Mouse (Mus musculus) embryonic facial prominence, embryonic 13.5 days (tissue): ENCODE measurements around the gene Map3k12. TPM values are rescaled to one million over a fixed set of nuclear protein-coding genes. Genes with fewer than 3 reads are reported as not detected.

Experiments used
- ATAC-seq: fragments of 200-750 bp; cut with Nextera tagmentation; 2 replicates; pipeline ENCODE4 v1.8.0; 2017; ENCODE audit warnings: low read depth; ENCODE audit not compliant: insufficient number of reproducible peaks, insufficient read depth, low FRiP score, low TSS enrichment
- H3K27ac ChIP-seq: fragments of 300-500 bp; sonication (generic); 2 replicates; pipeline ENCODE4 v1.5.1; 2015; ENCODE audit warnings: moderate library complexity, mild to moderate bottlenecking, inconsistent platforms
- H3K27me3 ChIP-seq: fragments of 300-500 bp; sonication (generic); 2 replicates; pipeline ENCODE4 v1.6.1; 2015; ENCODE audit warnings: mild to moderate bottlenecking, inconsistent platforms
- H3K36me3 ChIP-seq: fragments of 300-500 bp; sonication (generic); 2 replicates; pipeline ENCODE4 v1.6.1; 2015; ENCODE audit warnings: mild to moderate bottlenecking, inconsistent platforms
- H3K4me1 ChIP-seq: fragments of 300-500 bp; sonication (generic); 2 replicates; pipeline ENCODE4 v1.6.1; 2015; ENCODE audit warnings: inconsistent platforms
- H3K4me2 ChIP-seq: fragments of 300-500 bp; sonication (generic); 2 replicates; pipeline ENCODE4 v1.6.1; 2015; ENCODE audit warnings: moderate library complexity, mild to moderate bottlenecking, inconsistent platforms
- H3K4me3 ChIP-seq: fragments of 300-500 bp; sonication (generic); 2 replicates; pipeline ENCODE4 v1.5.1; 2015; ENCODE audit warnings: mild to moderate bottlenecking, inconsistent platforms
- H3K9ac ChIP-seq: fragments of 300-500 bp; sonication (generic); 2 replicates; pipeline ENCODE4 v1.6.1; 2015; ENCODE audit warnings: mild to moderate bottlenecking, inconsistent platforms
- H3K9me3 ChIP-seq: fragments of 300-500 bp; sonication (generic); 2 replicates; pipeline ENCODE4 v1.6.1; 2016; ENCODE audit warnings: inconsistent platforms
- WGBS: fragments of 180-500 bp; shearing (Covaris S2); methylation state at CpG from one replicate; pipeline ENCODE4 v1.1.7; 2015; ENCODE audit warnings: mixed read lengths; 5-methylcytosine and 5-hydroxymethylcytosine counted together
- polyA plus RNA-seq: library from polyadenylated mRNA; unstranded; fragments of >200 nt; fragmentation: Nextera tagmentation; extraction: Ambion mirVana; gene quantifications from 2 replicates; pipeline ENCODE4 v1.2.1, GENCODE M21; 2015

Gene Map3k12
- polyA plus RNA-seq, 1 experiment from 2014 or later: 25.2 TPM

DNA sequence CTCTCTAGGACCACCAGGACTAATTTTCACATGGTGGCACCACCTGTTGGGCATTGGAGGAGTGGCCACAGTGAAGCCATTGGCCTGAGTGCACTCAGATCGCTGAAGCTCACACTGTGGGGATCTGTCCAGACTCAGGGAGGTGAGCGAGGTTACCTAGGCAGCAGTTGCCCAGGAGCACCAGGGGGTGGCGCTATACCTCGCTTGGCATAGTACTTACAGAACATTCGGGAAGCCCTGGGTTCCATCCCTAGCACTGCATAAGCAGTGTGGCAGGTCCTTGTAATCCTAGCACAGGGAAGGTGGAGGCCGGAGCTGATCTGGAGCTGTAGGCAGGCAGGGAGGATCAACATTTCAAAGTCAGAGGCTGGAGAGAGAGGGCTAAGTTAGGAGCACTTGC is 60.9 kb downstream of the Map3k12 start:
- no peaks in the 10 kb centered on the region for H3K27me3 ChIP-seq
- peaks cover 9% of the 10 kb centered on the region for H3K4me1 ChIP-seq
- H3K4me2 ChIP-seq: no peak overlapping the region
- no peaks in the 10 kb centered on the region for H3K9me3 ChIP-seq
- H3K36me3 ChIP-seq: no peaks in the 10 kb centered on the region
- H3K27ac ChIP-seq: no peak overlapping the region
- 30% methylated on average over 6 of the region's 6 CpGs for WGBS
- H3K4me3 ChIP-seq: no peak overlapping the region
- H3K9ac ChIP-seq: no peak overlapping the region
- no peak for ATAC-seq

GRCm38 (mm10) chr15:102451666-102452430 is 65.0 kb downstream of the Map3k12 start:
- no peak overlapping the region for H3K4me2 ChIP-seq
- ATAC-seq: no peak
- no peak overlapping the region for H3K9ac ChIP-seq
- WGBS: 81% methylated on average over 26 of the region's 26 CpGs
- no peaks in the 10 kb centered on the region for H3K9me3 ChIP-seq
- no peak overlapping the region for H3K27ac ChIP-seq
- H3K27me3 ChIP-seq: no peaks in the 10 kb centered on the region
- no peaks in the 10 kb centered on the region for H3K36me3 ChIP-seq
- no peak overlapping the region for H3K4me3 ChIP-seq
- H3K4me1 ChIP-seq: no peaks in the 10 kb centered on the region

GRCm38 (mm10) chr15:102450928-102451327 is 65.9 kb downstream of the Map3k12 start:
- Histone ChIP-seq H3K36me3 (no peaks in the 10 kb centered on the region), H3K9me3 (no peaks in the 10 kb centered on the region), H3K27me3 (no peaks in the 10 kb centered on the region), H3K9ac (no peak overlapping the region), H3K4me3 (no peak overlapping the region), H3K27ac (no peak overlapping the region), H3K4me1 (no peaks in the 10 kb centered on the region), H3K4me2 (no peak overlapping the region)
- ATAC-seq: no peak
- WGBS: 33% methylated on average over 7 of the region's 7 CpGs

GRCm38 (mm10) chr15:102449366-102449765 is 67.5 kb downstream of the Map3k12 start:
- no peaks in the 10 kb centered on the region for H3K36me3 ChIP-seq
- no peaks in the 10 kb centered on the region for H3K27me3 ChIP-seq
- no peak overlapping the region for H3K4me3 ChIP-seq
- H3K4me1 ChIP-seq: no peaks in the 10 kb centered on the region
- H3K27ac ChIP-seq: no peak overlapping the region
- WGBS: 70% methylated on average over 8 of the region's 8 CpGs
- no peak overlapping the region for H3K9ac ChIP-seq
- H3K9me3 ChIP-seq: no peaks in the 10 kb centered on the region
- H3K4me2 ChIP-seq: no peak overlapping the region
- ATAC-seq: no peak

Other genes starting within 250 kb of the Map3k12 start
- 1.9 and 2.3 TPM in 2 replicates for gene Gm9918, start 246.5 kb downstream of the Map3k12 start, polyA plus RNA-seq
- 60.3 and 67.3 TPM in 2 replicates for gene Mfsd5, start 237.6 kb downstream of the Map3k12 start, polyA plus RNA-seq
- gene Espl1, start 220.8 kb downstream of the Map3k12 start, polyA plus RNA-seq: 25.3 and 26.4 TPM in 2 replicates
- 458 and 502 TPM in 2 replicates for gene Pfdn5, start 190.9 kb downstream of the Map3k12 start, polyA plus RNA-seq
- 109 TPM in 2 replicates for gene Myg1, start 185.4 kb downstream of the Map3k12 start, polyA plus RNA-seq
- 72.9 and 80.6 TPM in 2 replicates for gene Aaas, start 166.3 kb downstream of the Map3k12 start, polyA plus RNA-seq
- gene Sp7, start 149.9 kb downstream of the Map3k12 start, polyA plus RNA-seq: 24.1 and 32.7 TPM in 2 replicates
- gene Sp1, start 110.9 kb downstream of the Map3k12 start, polyA plus RNA-seq: 12.3 and 14.1 TPM in 2 replicates
- gene Amhr2, start 71.7 kb downstream of the Map3k12 start, polyA plus RNA-seq: not detected in 2 replicates
- 74.8 and 79.2 TPM in 2 replicates for gene Prr13, start 58.0 kb downstream of the Map3k12 start, polyA plus RNA-seq
- 262 and 269 TPM in 2 replicates for gene Pcbp2, start 46.5 kb downstream of the Map3k12 start, polyA plus RNA-seq
- gene Gm10337, start 13.3 kb downstream of the Map3k12 start, polyA plus RNA-seq: 5.2 and 9.0 TPM in 2 replicates
- 100 and 110 TPM in 2 replicates for gene Tarbp2, start 1.1 kb upstream of the Map3k12 start, polyA plus RNA-seq
- 2.9 and 3.8 TPM in 2 replicates for gene Npff, start 7.9 kb upstream of the Map3k12 start, polyA plus RNA-seq
- gene Gm28047, start 108.0 kb upstream of the Map3k12 start, polyA plus RNA-seq: not detected in 2 replicates
- gene Atf7, start 108.4 kb upstream of the Map3k12 start, polyA plus RNA-seq: 44.9 and 46.2 TPM in 2 replicates
- 52.6 and 56.3 TPM in 2 replicates for gene Atp5g2, start 155.3 kb upstream of the Map3k12 start, polyA plus RNA-seq
- 53.4 and 62.8 TPM in 2 replicates for gene Calcoco1, start 205.1 kb upstream of the Map3k12 start, polyA plus RNA-seq